Mouse (Mus musculus) cerebellum, adult 2 months (tissue): Measurements from ENCODE around the gene Gm14226.
"Not testable (repeated sequence)": the region's sequence is repeated elsewhere in the genome, so short reads cannot be mapped to it uniquely, and the experiment has no call there.

ENCODE experiments used
- CTCF ChIP-seq: fragments of 200-500 bp; IDR thresholded peaks from 2 replicates; pipeline ENCODE4 v1.5.1; 2011; ENCODE audit warnings: low read depth, mild to moderate bottlenecking, control low read depth, low read length, moderate library complexity, borderline replicate concordance; ENCODE audit not compliant: insufficient read depth
- POLR2A ChIP-seq: fragments of 200-500 bp; IDR thresholded peaks from 2 replicates; pipeline ENCODE4 v1.6.1; 2011; ENCODE audit warnings: low read length, control low read depth, borderline replicate concordance; ENCODE audit not compliant: insufficient read depth

DNA sequence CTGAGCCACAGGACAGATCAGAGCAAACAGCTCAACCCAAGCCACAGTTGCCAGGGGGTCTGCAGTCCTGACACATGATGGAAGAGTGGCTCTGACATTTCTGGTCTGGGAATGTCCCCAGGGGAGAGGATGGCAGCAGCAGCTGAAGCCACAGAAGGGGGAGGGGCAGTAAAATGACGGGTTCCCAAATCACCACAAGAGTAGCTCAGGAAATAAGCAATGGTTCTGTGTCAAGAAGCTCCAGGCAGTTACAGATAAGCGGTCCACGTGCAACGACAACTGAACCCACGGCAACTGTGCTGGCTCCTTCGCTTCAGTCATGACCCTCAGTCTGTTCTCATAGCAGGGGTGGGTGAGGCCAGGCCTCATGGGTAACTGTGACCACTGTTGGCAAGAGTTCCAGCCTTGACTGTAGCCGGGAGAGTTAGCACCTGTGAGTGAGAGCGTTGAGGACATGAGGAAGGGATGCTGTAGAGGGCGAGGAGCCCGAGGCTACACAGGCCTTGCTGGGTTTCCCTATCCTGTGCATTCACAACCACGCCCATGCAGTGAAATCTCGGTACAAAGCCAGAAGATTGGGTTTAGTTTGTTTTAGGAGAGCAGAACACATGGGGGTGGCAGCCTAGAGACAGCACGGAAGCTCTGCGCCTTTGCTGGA, 48.2 kb upstream of the Gm14226 start:
- not testable (repeated sequence) for TF ChIP-seq CTCF, POLR2A
